Mouse (Mus musculus) right cerebral cortex, postnatal 14 days (tissue): ENCODE measurements around the gene Washc4.

Source experiments
- DNase-seq: peaks from one replicate; pipeline ENCODE4 v3.0.0; 2022

Washc4 gene

DNA sequence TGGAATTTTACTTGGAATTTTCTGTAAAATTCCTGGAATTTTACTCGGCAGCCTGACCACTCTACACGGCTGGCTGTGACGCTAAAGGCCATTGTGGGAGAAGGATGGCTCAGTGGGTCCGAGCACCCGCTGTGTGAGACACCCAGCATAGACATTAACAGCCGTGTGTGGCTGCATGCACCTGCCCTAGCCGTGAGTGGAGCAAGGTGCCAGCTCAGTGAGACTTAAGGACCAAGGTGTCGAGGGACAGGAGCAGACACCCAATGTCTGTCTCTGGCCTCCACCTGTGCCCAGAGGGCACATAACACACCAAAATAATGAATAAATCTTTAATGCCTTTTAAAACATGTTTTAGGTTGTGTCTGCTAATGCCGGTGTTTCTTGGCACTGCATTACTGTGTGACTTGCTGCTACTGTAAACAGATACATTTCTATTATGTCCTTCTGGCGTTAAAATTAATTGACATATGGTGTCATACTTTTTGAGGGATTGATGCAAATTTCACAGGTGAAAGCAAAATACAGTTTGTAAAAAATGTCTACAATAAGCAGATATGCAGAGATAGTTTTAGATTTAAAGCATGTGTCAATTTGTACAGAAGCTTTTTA, 60.5 kb downstream of the Washc4 start:
- no peak for DNase-seq

DNA sequence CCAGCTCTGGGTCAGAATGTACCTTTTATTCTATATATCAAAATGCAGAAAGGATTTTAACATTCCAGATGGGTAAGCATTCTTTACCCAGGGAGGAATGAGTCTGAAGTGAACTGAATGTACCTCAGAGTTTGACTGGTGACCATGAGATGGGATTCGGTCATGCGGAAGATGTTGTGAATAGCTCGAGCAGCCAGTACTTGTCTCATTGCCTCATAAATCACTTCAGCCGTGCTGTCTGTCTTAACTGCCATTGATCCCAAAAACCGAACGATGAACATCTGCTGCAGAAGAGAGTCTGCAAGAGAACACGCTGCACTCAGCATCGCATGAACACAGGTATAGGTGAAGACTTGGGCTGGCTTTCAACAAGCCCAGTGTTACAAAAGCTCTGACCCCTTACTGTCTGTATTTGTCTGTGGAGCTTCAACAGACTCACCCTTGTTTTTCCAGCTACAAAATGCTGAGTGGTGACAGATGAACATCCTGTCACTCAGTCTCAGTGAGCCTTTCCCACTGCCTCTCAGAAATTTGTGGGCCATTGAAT, 62.2 kb downstream of the Washc4 start:
- DNase-seq: no peak

- no peak for DNase-seq
These were observed 63.6 kb downstream of the Washc4 start for GRCm38 (mm10) chr10:83607111-83607510.

GRCm38 (mm10) chr10:83608596-83608995, 65.0 kb downstream of the Washc4 start:
- no peak for DNase-seq

DNA sequence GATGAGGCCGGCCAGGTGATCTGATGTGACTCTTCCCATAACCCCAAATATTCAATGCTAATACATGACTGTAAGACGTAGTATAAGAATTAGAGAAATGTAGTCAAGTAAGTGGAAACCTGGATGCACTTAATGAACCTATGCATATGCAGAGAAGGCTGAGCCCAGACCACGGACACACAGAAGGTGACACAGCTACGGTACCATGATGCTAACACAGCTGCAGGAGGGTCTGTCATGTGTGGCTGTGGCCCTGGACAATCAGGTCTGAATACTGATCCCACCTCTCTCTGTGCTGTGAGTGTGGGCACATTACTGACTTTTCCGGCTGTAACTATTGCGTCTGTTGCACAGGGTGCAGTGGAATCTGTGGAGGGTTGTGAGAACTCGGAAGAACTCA, 67.0 kb downstream of the Washc4 start:
- DNase-seq: no peak

GRCm38 (mm10) chr10:83611863-83612262, 68.3 kb downstream of the Washc4 start:
- no peak for DNase-seq

GRCm38 (mm10) chr10:83612648-83613215, 69.2 kb downstream of the Washc4 start:
- DNase-seq: no peak

- DNase-seq: no peak
These were observed 73.8 kb downstream of the Washc4 start for GRCm38 (mm10) chr10:83617366-83617765.

DNA sequence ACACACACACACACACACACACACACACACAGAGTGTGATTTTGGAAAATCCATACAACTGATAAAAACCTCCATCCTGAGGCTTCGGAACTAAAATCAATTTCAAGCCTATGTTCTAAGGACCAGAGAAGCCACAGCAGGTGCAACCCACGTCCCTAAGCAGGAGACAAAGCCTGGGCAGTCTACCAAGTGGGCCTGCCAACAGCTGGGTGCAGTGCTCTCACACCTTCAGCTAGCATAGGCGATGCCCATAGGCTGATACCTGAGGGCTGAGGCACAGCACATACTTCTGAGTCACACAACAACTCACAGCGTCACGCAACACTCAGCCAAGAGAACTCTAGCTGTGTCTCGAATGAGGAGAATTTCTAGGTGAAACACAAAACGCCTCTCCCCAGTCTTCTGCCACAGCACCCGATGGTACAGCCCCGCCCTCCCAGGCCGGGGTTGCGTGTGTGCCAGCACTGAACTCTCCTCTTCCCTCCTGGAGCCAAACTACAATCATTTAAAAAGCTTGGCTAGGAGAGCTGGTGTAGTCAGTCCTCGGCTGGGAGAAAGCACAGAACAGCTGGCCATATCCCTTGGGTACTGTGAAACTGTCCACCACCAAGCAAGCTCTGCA, 75.4 kb downstream of the Washc4 start:
- DNase-seq: no peak

GRCm38 (mm10) chr10:83620350-83621055, 77.0 kb downstream of the Washc4 start:
- DNase-seq: no peak

GRCm38 (mm10) chr10:83624065-83624464, 80.5 kb downstream of the Washc4 start:
- DNase-seq: no peak

- no peak for DNase-seq
These were observed 81.3 kb downstream of the Washc4 start for GRCm38 (mm10) chr10:83624841-83625240.

DNA sequence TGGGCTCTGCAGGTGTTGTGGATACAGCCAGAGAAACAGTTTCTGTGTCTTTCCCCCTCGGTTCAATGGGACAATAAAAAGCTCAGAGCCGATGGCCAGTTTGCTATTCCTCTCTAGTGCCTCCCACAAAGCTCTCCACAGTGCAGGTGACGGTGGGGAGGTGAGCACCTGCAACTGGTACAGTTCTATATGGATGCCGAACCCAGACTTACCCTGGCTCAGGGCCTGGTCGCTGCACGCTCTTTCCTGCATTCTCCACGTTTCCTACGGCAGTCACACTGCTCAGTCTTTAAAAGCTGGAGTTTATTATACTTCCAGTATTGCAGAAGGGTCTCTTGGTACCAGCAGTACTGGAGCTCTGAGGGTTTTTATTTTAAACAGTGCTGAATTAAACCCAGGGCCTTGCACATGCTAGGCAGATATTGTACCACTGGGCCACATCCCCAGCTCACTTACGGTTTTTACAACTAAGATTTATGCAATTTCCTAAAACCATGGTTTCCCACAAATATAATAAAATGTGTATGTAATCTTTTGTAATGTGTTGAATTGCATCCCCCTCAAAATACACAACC, 83.6 kb downstream of the Washc4 start:
- DNase-seq: no peak

DNA sequence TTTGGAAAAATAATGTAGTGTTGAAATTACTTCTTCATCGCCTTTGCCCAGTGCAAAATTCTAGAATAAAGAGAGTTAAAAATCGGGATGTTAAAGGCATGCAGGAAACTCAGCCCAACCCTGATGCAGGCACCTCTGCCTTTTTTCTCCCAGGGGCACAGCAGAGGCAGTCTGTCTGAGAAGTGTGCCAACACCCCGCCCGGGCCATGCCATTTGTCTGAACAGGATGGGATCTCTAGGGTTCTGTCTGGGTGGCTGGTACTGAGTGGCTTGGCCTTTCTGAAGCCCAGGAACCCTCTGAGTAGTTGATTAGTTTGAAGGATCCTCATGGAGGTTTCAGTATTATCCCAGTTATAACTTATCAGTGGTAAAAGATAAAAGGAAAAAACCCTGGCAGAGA, 84.7 kb downstream of the Washc4 start:
- no peak for DNase-seq

GRCm38 (mm10) chr10:83629190-83629781, 85.7 kb downstream of the Washc4 start:
- DNase-seq: no peak

GRCm38 (mm10) chr10:83629878-83630277, 86.3 kb downstream of the Washc4 start:
- no peak for DNase-seq

GRCm38 (mm10) chr10:83630899-83631298, 87.3 kb downstream of the Washc4 start:
- DNase-seq: no peak

GRCm38 (mm10) chr10:83631775-83632174, 88.2 kb downstream of the Washc4 start:
- DNase-seq: no peak

- DNase-seq: no peak
These were observed 89.3 kb downstream of the Washc4 start for GRCm38 (mm10) chr10:83632806-83633374.

- peak; percentile 33 for DNase-seq
These were observed 90.9 kb downstream of the Washc4 start for GRCm38 (mm10) chr10:83634461-83634860.

DNA sequence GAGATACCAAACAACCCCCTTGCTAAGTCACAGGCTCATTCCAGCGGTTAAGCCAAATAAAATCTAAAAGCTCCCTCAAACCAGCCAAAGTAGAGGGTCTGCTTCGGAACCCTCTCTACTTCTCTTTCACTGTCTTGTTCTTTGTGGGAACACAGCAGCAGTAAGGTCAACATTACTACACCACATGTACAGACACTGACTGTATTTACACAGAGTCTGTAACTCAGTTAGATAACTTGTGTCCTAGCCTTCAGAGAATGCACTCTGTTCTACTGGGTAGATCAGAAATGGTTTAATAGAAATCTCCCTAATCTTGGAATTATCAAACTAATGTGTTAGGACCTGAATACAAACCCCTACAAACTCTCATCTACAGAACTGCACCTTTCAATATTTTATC, 92.6 kb downstream of the Washc4 start:
- no peak for DNase-seq

GRCm38 (mm10) chr10:83637295-83637694, 93.7 kb downstream of the Washc4 start:
- peak; percentile 66 for DNase-seq
